ENCODE assay signal across 28 mouse cellular contexts in the genomic region with DNA sequence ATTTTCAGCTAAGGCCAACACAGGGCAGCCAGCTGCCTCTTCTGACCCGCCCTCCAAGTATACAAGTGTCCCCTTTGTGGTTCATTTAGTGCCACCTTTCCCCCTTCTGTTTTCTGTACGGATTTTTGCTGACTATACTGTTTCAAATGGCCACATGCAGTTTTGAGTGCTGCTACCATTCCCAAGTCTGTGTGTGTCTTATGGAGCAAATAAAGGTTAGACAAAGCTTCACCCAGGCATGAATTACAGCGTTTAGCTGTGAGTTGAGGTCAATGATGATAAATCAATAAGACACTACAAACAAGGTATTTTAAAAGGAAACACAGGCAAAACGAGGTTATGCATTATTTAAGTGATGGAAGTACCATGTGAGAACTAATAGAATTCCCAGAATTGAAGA. TPM values are rescaled to one million over a fixed set of nuclear protein-coding genes. Genes with fewer than 3 reads are reported as not detected.
"Had no signal": no experiment of that assay in that cellular context is flagged by ENCODE, and none has a peak within 500 bp of the region (broad histone marks: within the 10 kb centered on the region; RNA-seq: fewer than 3 reads in every experiment).

No protein-coding gene starts in this region.

- H3K27me3 ChIP-seq: heart, embryonic 12.5 days; hindbrain, embryonic 12.5 days; intestine, embryonic 15.5 days; limb, embryonic 12.5 days; liver, embryonic 13.5 days; liver, embryonic 15.5 days had no signal

- H3K4me3 ChIP-seq: gastrocnemius, adult 2 months; heart, adult 2 months; heart, embryonic 12.5 days; hindbrain, embryonic 10.5 days; hindbrain, embryonic 12.5 days; intestine, embryonic 15.5 days; layer of hippocampus, adult 2 months; left cerebral cortex, adult 2 months; limb, embryonic 10.5 days; limb, embryonic 12.5 days; liver, embryonic 13.5 days; liver, embryonic 15.5 days had no signal

- H3K9ac ChIP-seq: heart, embryonic 12.5 days; hindbrain, embryonic 12.5 days; hindbrain, embryonic 14.5 days; intestine, embryonic 15.5 days; limb, embryonic 12.5 days; liver, embryonic 13.5 days; liver, embryonic 15.5 days had no signal

- H3K4me1 ChIP-seq: heart, embryonic 12.5 days; hindbrain, embryonic 10.5 days; hindbrain, embryonic 12.5 days; intestine, embryonic 15.5 days; limb, embryonic 12.5 days; liver, embryonic 13.5 days; liver, embryonic 15.5 days had no signal

- H3K36me3 ChIP-seq: heart, embryonic 12.5 days; hindbrain, embryonic 10.5 days; hindbrain, embryonic 12.5 days; intestine, embryonic 15.5 days; limb, embryonic 10.5 days; limb, embryonic 12.5 days; liver, embryonic 13.5 days; liver, embryonic 15.5 days had no signal

- H3K4me2 ChIP-seq: heart, embryonic 12.5 days; hindbrain, embryonic 12.5 days; hindbrain, embryonic 14.5 days; intestine, embryonic 15.5 days; limb, embryonic 12.5 days; liver, embryonic 11.5 days; liver, embryonic 13.5 days; liver, embryonic 15.5 days had no signal

- H3K27ac ChIP-seq: gastrocnemius, adult 2 months; heart, adult 2 months; hindbrain, embryonic 10.5 days; hindbrain, embryonic 12.5 days; hindbrain, embryonic 14.5 days; intestine, embryonic 15.5 days; layer of hippocampus, adult 2 months; left cerebral cortex, adult 2 months; limb, embryonic 10.5 days; limb, embryonic 12.5 days; liver, embryonic 13.5 days; liver, embryonic 15.5 days had no signal

- H3K9me3 ChIP-seq: heart, embryonic 12.5 days; hindbrain, embryonic 10.5 days; hindbrain, embryonic 12.5 days; intestine, embryonic 15.5 days; limb, embryonic 10.5 days; limb, embryonic 12.5 days; liver, embryonic 13.5 days; liver, embryonic 15.5 days had no signal

- DNase-seq: gastrocnemius, adult 2 months; gastrocnemius, postnatal 10 days; gastrocnemius, postnatal 25 days; heart, adult 2 months; heart, postnatal 10 days; heart, postnatal 4 days; kidney, adult 18-20 months; kidney, adult 8-10 months; kidney, postnatal 10 days; kidney, postnatal 25 days; kidney, postnatal 4 days; liver; liver, embryonic 13.5 days had no signal

- ATAC-seq: hindbrain, embryonic 16.5 days; inflammation-experienced regulatory T-cells, adult 6 months; intestine, embryonic 15.5 days; intestine, postnatal 0 days had no signal

RNA-seq across cellular contexts. Expression of gene Il31ra, which starts 24.6 kb away (rescaled TPM):
- total RNA-seq: gastrocnemius, postnatal 25 days; heart, adult 2 months; heart, postnatal 25 days; heart, postnatal 4 days had no signal
- polyA plus RNA-seq: heart, adult 2 months; hindbrain, embryonic 10.5 days; hindbrain, embryonic 12.5 days; limb, embryonic 12.5 days had no signal
